Mouse (Mus musculus): ENCODE results near the gene Best1.

DNA sequence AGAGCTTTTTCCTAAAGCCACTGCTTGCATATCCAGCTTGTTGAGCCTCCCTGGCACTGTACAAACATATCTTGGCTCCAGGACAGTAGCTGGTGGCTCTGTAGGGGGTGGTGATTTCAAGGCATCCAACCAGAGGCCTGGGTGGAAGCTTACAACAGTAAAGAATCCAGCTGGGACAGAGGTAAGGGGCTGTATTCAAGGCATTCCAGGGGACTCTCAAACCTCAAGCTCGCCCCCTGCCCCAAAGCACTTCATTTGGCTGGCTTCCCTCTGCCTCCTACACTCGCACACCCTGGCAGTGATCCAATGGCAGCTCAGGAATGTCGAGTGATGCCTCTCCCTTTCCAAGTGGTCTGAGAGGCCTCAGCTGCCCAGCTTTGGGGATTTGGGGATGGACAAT is 37.5 kb upstream of the Best1 start:
- TF ChIP-seq CTCF (conservative IDR thresholded peaks at IDR 0.05; ENCODE audit: low read length) (no peak), POU5F1 (IDR thresholded peaks at IDR 0.05; ENCODE audit: borderline replicate concordance, low read length) (no peak), NANOG (IDR thresholded peaks at IDR 0.05; ENCODE audit: borderline replicate concordance, low read length) (no peak)

Data from E14TG2a.4 (cell line).